Mouse (Mus musculus): ENCODE results near the gene Sh3rf1.

GRCm38 (mm10) chr8:61203035-61203826 lies 20.4 kb upstream of the Sh3rf1 start:
- TF ChIP-seq CTCF (IDR thresholded peaks at IDR 0.05; ENCODE audit: low read depth): no peak
- no peak for TF ChIP-seq EP300 (optimal IDR thresholded peaks at IDR 0.05)
